Mouse (Mus musculus) heart, embryonic 12.5 days (tissue): ENCODE results near the gene Fam57a. TPM values are rescaled to one million over a fixed set of nuclear protein-coding genes. Genes with fewer than 3 reads are reported as not detected.

Experiments used
- ATAC-seq: fragments of 200-750 bp; cut with Nextera tagmentation; 2 replicates; pipeline ENCODE4 v1.8.0; 2017; ENCODE audit warnings: moderate TSS enrichment, moderate library complexity; ENCODE audit not compliant: insufficient number of reproducible peaks, low FRiP score
- H3K27ac ChIP-seq: fragments of 300-500 bp; sonication (generic); 2 replicates; pipeline ENCODE4 v1.5.1; 2016; ENCODE audit warnings: mild to moderate bottlenecking, moderate library complexity; ENCODE audit not compliant: poor library complexity, severe bottlenecking
- H3K27me3 ChIP-seq: fragments of 300-500 bp; sonication (generic); replicated peaks from 2 replicates; pipeline ENCODE4 v1.6.1; 2016; ENCODE audit warnings: mild to moderate bottlenecking, moderate library complexity
- H3K36me3 ChIP-seq: fragments of 300-500 bp; sonication (generic); 2 replicates; pipeline ENCODE4 v1.6.1; 2016; ENCODE audit warnings: mild to moderate bottlenecking, moderate library complexity
- H3K4me1 ChIP-seq: fragments of 300-500 bp; sonication (generic); replicated peaks from 2 replicates; pipeline ENCODE4 v1.6.1; 2016; ENCODE audit warnings: mild to moderate bottlenecking
- H3K4me2 ChIP-seq: fragments of 300-500 bp; sonication (generic); 2 replicates; pipeline ENCODE4 v1.6.1; 2016; ENCODE audit warnings: mild to moderate bottlenecking, moderate library complexity
- H3K4me3 ChIP-seq: fragments of 300-500 bp; sonication (generic); 2 replicates; pipeline ENCODE4 v1.5.1; 2016; ENCODE audit warnings: mild to moderate bottlenecking
- H3K9ac ChIP-seq: fragments of 300-500 bp; sonication (generic); 2 replicates; pipeline ENCODE4 v1.6.1; 2016; ENCODE audit warnings: mild to moderate bottlenecking, moderate library complexity
- H3K9me3 ChIP-seq: fragments of 300-500 bp; sonication (generic); replicated peaks from 2 replicates; pipeline ENCODE4 v1.6.1; 2016; ENCODE audit warnings: mild to moderate bottlenecking, moderate library complexity
- WGBS: fragments of 180-500 bp; shearing (Covaris S2); methylation state at CpG from one replicate; pipeline ENCODE4 v1.1.7; 2016; 5-methylcytosine and 5-hydroxymethylcytosine counted together
- polyA plus RNA-seq: library from polyadenylated mRNA; unstranded; fragments of >200 nt; fragmentation: Nextera tagmentation; extraction: Ambion mirVana; gene quantifications from 2 replicates; pipeline ENCODE4 v1.2.1, GENCODE M21; 2016

Fam57a gene
- polyA plus RNA-seq, 1 experiment from 2014 or later: 28.7 TPM

DNA sequence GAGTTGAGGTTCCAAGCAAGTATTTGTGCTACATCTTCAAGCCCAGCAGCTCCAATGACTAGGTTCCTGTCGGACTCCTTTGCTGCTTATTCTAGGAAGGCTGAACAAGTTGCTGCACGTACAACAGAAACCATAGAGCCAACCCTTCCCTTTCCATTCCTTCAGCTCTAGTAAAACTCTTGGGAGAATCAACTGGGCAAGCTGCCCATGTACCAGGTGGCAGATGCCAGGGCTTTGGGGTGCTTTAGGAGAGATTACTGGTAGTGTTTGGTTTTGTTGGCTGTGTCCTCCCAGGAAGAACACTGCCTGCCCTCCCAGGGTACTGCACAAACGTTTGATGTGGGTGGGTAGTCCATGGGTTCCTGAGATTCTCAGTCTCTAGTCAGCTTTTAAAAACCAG lies 72.6 kb downstream of the Fam57a start:
- H3K27ac ChIP-seq: no peak overlapping the region
- 57% methylated on average over 3 of the region's 3 CpGs for WGBS
- no peak overlapping the region; the same call in 1 of the 2 replicates for H3K9ac ChIP-seq
- ATAC-seq: no peak
- H3K27me3 ChIP-seq: no peaks in the 10 kb centered on the region
- H3K4me2 ChIP-seq: no peak overlapping the region
- peaks cover 51% of the 10 kb centered on the region for H3K36me3 ChIP-seq
- 0 out of 2 replicates have a peak, but pooled peaks cover 2% of the 10 kb centered on the region for H3K4me1 ChIP-seq
- no peak overlapping the region for H3K4me3 ChIP-seq
- H3K9me3 ChIP-seq: no peaks in the 10 kb centered on the region

DNA sequence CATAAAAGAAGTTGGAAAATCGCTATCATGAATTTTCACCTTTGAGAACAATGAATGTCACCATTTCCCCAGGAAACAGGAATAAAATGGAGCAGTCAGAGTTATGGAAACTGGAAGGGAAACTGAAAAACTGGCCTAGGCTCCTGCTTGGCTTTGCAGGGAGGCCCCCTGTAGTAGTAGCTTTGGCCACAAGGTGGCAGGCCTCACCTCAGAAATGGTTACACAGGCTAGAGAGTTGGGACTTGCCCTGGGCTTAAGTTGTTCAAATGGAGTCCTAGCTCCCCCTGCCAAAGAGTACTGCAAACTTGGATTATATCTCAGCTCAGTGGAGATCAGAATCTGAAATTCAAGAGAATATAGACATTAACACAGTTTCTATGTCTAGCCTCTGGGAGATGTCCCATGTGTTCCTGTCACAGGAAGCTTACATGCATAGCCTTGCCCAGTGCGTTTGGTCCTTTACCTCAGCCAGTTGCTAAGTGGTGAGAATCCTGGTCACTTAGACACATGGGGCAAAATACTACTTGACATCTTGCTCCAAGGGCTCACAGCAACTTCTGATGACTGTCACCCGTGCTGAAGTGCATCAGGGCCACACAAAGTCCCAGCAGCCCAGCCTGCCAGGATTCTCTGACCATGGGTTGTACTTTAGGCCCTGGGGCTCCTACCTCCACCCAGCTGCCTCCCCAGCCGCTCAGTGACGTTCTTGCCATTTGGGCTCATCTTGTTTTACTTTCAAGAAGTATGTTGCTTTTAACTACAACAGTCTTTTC lies 73.9 kb downstream of the Fam57a start:
- H3K9ac ChIP-seq: 0 out of 2 replicates have a peak overlapping the region, but pooled peaks have one; percentile 48
- no peak overlapping the region for H3K27ac ChIP-seq
- no peaks in the 10 kb centered on the region for H3K9me3 ChIP-seq
- no peaks in the 10 kb centered on the region for H3K27me3 ChIP-seq
- peaks cover 49% of the 10 kb centered on the region for H3K36me3 ChIP-seq
- H3K4me3 ChIP-seq: no peak overlapping the region
- WGBS: 44% methylated on average over 5 of the region's 5 CpGs
- H3K4me2 ChIP-seq: no peak overlapping the region
- 0 out of 2 replicates have a peak, but pooled peaks cover 2% of the 10 kb centered on the region for H3K4me1 ChIP-seq
- peak; percentile 66; the same call in 1 of the 2 replicates for ATAC-seq

DNA sequence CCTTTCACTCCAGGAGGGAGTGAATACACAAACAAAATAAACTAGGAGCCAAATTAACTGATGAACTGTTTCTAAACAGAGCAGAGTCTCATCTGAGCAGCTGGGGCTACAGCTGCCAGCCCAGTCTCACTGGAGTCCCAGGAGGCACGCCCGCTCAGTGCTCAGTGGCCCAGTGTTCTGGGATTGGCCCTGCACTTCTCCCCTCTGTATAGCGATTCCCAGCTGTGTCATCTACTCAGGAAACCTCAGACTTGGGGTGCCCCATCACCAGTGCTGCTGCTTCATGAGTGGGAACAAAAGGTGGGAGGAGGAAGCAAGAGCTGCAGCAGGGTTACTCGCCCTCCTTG lies 74.4 kb downstream of the Fam57a start:
- Histone ChIP-seq H3K9ac (no peak overlapping the region), H3K9me3 (no peaks in the 10 kb centered on the region), H3K4me1 (0 out of 2 replicates have a peak, but pooled peaks cover 2% of the 10 kb centered on the region), H3K4me2 (no peak overlapping the region), H3K36me3 (peaks cover 46% of the 10 kb centered on the region), H3K4me3 (no peak overlapping the region), H3K27me3 (no peaks in the 10 kb centered on the region), H3K27ac (no peak overlapping the region)
- ATAC-seq: no peak
- 76% methylated on average over 4 of the region's 4 CpGs for WGBS

DNA sequence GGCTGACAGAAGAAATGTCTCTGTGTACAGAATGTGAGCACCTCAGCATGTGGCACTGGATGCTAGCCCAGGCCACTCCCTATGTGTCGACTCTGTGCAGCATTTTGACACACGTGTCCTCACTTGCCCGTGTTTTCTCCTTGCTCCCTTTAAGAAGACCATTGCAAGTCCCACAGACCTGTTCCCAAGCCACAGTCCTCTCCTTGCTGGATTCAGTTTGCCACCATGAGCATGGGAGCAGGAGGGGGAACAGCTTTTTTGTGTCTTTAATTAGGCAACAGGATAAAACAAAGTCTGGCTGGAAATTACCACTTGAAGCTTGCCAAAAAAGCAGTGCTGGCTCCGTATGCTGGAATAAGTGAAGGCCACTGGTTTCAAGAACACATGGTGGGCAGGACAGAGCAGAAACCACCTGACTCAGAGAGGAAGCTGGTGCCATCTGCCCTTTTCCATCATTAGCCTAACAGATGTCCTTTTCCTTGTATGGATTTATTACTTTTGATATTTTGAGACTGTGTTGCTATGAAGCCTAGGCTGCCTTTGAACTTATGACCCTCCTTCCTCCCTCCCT lies 76.0 kb downstream of the Fam57a start:
- Histone ChIP-seq H3K27me3 (no peaks in the 10 kb centered on the region), H3K4me3 (no peak overlapping the region), H3K27ac (no peak overlapping the region), H3K9ac (peak overlapping the region; percentile 16; the same call in 1 of the 2 replicates), H3K4me2 (no peak overlapping the region), H3K9me3 (no peaks in the 10 kb centered on the region), H3K36me3 (peaks cover 35% of the 10 kb centered on the region), H3K4me1 (0 out of 2 replicates have a peak, but pooled peaks cover 2% of the 10 kb centered on the region)
- WGBS: 76% methylated on average over 4 of the region's 4 CpGs
- ATAC-seq: no peak

DNA sequence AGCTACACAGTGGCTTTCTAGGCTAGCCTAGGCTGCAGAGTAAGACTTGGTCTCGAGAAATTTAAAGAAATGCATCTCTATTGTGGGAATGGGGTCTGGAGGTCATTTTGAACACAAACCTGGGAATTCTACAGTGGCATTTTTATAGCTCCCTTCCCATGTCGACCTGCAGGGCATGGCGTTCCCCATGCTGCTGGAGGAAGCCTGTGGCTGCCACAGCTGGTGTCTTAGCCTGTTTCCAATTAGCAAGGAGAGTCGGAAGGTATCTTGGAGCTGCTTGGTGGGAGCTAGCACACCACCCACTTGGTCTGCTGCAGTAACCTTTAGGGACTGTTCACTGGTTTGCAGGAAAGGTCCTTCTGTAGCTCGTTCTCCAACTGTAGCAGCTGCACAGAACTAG lies 76.7 kb downstream of the Fam57a start:
- peak overlapping the region; percentile 16; the same call in 1 of the 2 replicates for H3K9ac ChIP-seq
- H3K4me1 ChIP-seq: 0 out of 2 replicates have a peak, but pooled peaks cover 2% of the 10 kb centered on the region
- WGBS: 51% methylated on average over 5 of the region's 5 CpGs

DNA sequence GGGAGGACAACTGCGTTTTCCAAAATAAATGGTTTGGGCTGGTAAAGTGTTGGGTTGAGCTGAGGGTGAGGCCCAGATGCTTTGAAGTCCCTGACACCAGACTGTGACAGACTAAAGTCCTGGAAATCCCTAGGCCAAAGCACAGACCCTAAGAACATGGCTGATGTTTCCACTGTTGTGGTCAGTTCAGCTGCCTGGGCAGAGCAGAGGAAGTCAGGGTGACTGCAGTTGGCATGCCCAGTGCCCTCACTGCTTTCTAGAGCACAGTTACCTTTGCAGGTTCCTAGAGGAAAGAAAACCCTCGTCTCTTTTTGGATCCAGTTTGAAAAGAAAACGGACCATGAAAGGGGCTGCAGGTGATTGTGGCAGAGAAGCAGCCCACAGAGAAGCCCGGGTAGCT lies 77.9 kb downstream of the Fam57a start:
- 76% methylated on average over 4 of the region's 4 CpGs for WGBS
- peaks cover 37% of the 10 kb centered on the region for H3K36me3 ChIP-seq
- H3K9ac ChIP-seq: no peak overlapping the region
- no peak overlapping the region for H3K27ac ChIP-seq
- ATAC-seq: no peak
- H3K4me2 ChIP-seq: no peak overlapping the region
- no peak overlapping the region for H3K4me3 ChIP-seq
- H3K9me3 ChIP-seq: no peaks in the 10 kb centered on the region
- H3K27me3 ChIP-seq: no peaks in the 10 kb centered on the region
- 0 out of 2 replicates have a peak, but pooled peaks cover 3% of the 10 kb centered on the region for H3K4me1 ChIP-seq

More for the DNA sequence above, 76.7 kb downstream of the Fam57a start:
- H3K4me2 ChIP-seq: no peak overlapping the region
- no peak for ATAC-seq
- H3K9me3 ChIP-seq: no peaks in the 10 kb centered on the region
- peaks cover 35% of the 10 kb centered on the region for H3K36me3 ChIP-seq
- no peak overlapping the region for H3K27ac ChIP-seq
- H3K4me3 ChIP-seq: no peak overlapping the region
- no peaks in the 10 kb centered on the region for H3K27me3 ChIP-seq

DNA sequence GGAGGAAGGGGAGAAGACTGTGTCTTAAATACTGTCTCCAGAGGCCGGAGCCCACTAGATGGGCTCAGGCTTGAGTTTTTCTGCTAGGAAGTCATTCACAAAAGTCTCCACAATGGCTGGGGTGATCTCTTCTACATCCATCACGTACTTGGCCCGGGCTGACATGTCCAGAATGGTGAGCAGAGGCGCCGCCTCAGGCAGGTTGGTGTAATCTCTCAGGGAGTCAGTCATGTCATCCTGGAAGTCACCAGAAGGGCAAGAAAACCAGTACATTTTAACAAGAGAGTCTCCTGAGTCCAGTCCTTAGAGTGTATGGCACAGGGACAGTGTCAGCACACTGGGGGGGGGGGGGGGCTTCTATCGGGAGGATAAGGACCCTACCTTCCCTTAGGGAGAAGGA lies 79.0 kb downstream of the Fam57a start:
- Histone ChIP-seq H3K4me1 (peaks cover 14% of the 10 kb centered on the region), H3K9ac (no peak overlapping the region), H3K27ac (no peak overlapping the region), H3K4me2 (no peak overlapping the region), H3K36me3 (peaks cover 37% of the 10 kb centered on the region), H3K4me3 (no peak overlapping the region), H3K27me3 (no peaks in the 10 kb centered on the region; the same call in 1 of the 2 replicates), H3K9me3 (no peaks in the 10 kb centered on the region)
- 79% methylated on average over 6 of the region's 6 CpGs for WGBS
- no peak for ATAC-seq

DNA sequence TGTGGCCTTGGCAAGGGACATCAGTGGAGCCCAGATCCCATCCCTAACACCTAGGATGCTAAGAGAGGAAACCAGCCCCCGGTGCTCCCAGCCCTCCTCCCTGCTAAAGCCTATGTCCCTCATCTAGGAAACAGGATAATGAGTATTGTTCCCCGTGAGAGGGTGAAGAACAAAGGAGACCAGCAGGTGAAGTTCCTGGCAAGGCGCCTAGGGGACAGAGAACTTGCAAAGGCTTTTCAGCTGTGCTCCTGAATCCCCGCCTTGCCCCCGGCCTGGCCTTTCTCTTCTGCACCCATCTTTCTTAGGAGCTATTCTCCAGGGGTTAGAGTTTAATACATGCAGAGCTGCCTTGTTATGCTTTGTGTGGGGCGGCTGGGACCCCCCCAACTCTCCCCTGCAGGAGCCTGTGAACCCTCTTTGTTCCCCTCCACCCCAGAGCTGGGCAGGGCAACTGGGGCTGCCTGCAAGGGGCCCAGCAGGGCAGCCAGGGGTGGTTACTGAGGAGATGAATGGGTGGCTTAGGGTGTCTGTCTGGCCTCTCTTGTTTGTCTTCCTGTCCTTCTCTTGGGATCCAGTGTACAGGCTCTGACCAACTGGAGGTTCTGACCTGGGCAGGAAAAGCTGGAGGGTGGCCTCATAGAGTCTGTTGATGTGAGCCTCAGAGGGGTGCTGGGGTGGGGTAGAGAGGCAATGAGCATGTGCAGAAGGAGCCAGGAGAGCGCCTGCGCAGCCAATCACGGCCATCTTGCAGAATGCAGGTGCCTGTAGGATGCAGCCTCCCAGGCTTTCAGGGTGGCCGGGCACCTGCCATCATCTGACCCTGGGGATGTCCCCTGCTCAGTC lies 81.0 kb downstream of the Fam57a start:
- H3K4me2 ChIP-seq: no peak overlapping the region
- H3K36me3 ChIP-seq: peaks cover 33% of the 10 kb centered on the region
- no peak for ATAC-seq
- H3K4me1 ChIP-seq: peaks cover 15% of the 10 kb centered on the region
- no peaks in the 10 kb centered on the region; the same call in 1 of the 2 replicates for H3K27me3 ChIP-seq
- H3K4me3 ChIP-seq: no peak overlapping the region
- 78% methylated on average over 10 of the region's 10 CpGs for WGBS
- no peak overlapping the region for H3K9ac ChIP-seq
- H3K27ac ChIP-seq: no peak overlapping the region
- H3K9me3 ChIP-seq: no peaks in the 10 kb centered on the region

DNA sequence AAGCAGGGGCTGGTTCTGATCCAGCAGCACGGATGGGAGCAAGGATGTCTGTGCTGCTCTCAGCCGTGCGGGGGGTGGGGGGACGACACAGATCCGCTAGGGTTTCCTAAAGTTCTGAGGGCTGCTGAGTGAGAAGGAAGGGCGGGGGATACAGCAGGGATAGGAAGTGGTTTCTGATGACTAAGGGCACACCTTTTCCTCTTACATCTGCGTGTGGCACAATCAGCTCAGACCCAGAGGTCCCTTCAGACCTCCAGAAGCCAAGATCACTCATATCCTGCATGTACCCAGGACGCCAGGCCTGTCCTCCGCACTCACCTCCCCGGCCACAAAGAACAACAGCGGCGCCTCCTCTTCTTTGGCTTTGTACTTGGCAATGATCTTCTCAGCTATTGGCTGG lies 81.8 kb downstream of the Fam57a start:
- Histone ChIP-seq H3K36me3 (peaks cover 32% of the 10 kb centered on the region), H3K4me3 (no peak overlapping the region), H3K9ac (no peak overlapping the region), H3K9me3 (no peaks in the 10 kb centered on the region), H3K4me1 (peaks cover 13% of the 10 kb centered on the region), H3K27me3 (no peaks in the 10 kb centered on the region; the same call in 1 of the 2 replicates), H3K4me2 (no peak overlapping the region), H3K27ac (no peak overlapping the region)
- 60% methylated on average over 12 of the region's 12 CpGs for WGBS
- 0 out of 2 replicates have a peak, but pooled peaks have one; percentile 20 for ATAC-seq

DNA sequence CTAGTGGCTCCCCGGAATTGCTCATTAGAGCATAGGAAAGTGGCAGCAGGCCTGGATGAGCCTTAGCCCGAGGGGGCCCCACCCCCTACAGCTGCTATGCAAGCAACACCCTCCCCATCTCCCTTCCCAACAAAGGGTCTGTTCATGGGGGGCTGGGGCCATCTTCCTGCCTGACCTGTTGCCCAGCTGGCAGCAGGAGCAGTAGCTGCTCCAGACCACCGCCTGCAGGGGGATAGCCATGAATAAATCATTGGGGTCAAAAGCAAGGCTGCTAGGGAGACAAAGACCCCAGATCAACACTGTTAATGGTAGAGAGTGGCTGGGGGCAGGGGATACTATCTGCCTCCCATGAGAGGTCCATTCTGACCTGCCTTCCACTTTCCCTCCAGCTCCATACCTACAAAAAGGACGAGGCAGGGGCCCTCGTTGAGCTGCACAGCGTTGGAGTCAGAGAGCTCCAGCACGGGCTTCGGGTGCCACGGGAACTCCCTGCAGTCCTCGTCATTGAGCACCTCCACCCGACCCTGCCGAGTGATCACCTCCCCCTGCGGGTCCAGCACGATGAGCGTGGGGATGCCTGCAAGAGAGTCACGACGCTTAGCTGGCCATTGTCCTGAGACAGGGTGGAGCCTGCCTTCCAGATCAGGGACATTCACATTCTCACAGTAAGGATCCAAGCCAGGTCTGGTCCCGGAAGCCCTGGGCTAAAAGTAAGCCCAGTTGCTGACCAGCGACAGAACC lies 83.3 kb downstream of the Fam57a start:
- Histone ChIP-seq H3K9me3 (no peaks in the 10 kb centered on the region), H3K27ac (no peak overlapping the region), H3K4me2 (peak overlapping the region; percentile 14; the same call in 1 of the 2 replicates), H3K36me3 (peaks cover 27% of the 10 kb centered on the region), H3K9ac (no peak overlapping the region), H3K4me3 (no peak overlapping the region), H3K4me1 (peaks cover 17% of the 10 kb centered on the region), H3K27me3 (no peaks in the 10 kb centered on the region; the same call in 1 of the 2 replicates)
- 19% methylated on average over 19 of the region's 19 CpGs for WGBS
- ATAC-seq: no peak
